Mouse (Mus musculus) hindbrain, embryonic 16.5 days (tissue): Measurements from ENCODE around the gene Pole3. TPM values are rescaled to one million over a fixed set of nuclear protein-coding genes. Genes with fewer than 3 reads are reported as not detected.

Source experiments
- ATAC-seq: fragments of 200-750 bp; cut with Nextera tagmentation; 2 replicates; pipeline ENCODE4 v1.8.0; 2017; ENCODE audit warnings: moderate TSS enrichment, moderate library complexity
- H3K27ac ChIP-seq: fragments of 300-500 bp; sonication (generic); 2 replicates; pipeline ENCODE4 v1.5.1; 2014; ENCODE audit warnings: low read depth, mild to moderate bottlenecking, control low read depth, low read length, moderate library complexity
- H3K27me3 ChIP-seq: fragments of 300-500 bp; sonication (generic); replicated peaks from 2 replicates; pipeline ENCODE4 v1.6.1; 2014; ENCODE audit warnings: low read length; ENCODE audit not compliant: control insufficient read depth, insufficient read depth
- H3K36me3 ChIP-seq: fragments of 300-500 bp; sonication (generic); 2 replicates; pipeline ENCODE4 v1.6.1; 2014; ENCODE audit warnings: mild to moderate bottlenecking, low read length, moderate library complexity, mixed read lengths; ENCODE audit not compliant: control insufficient read depth, insufficient read depth
- H3K4me1 ChIP-seq: fragments of 300-500 bp; sonication (generic); 2 replicates; pipeline ENCODE4 v1.6.1; 2014; ENCODE audit warnings: low read depth, low read length; ENCODE audit not compliant: control insufficient read depth, insufficient read depth
- H3K4me2 ChIP-seq: fragments of 300-500 bp; sonication (generic); 2 replicates; pipeline ENCODE4 v1.6.1; 2014; ENCODE audit warnings: mild to moderate bottlenecking, low read length, control low read depth, moderate library complexity
- H3K4me3 ChIP-seq: fragments of 300-500 bp; sonication (generic); 2 replicates; pipeline ENCODE4 v1.5.1; 2014; ENCODE audit warnings: mild to moderate bottlenecking, low read length, control low read depth, moderate library complexity
- H3K9ac ChIP-seq: fragments of 300-500 bp; sonication (generic); 2 replicates; pipeline ENCODE4 v1.6.1; 2014; ENCODE audit warnings: low read depth, mild to moderate bottlenecking, control low read depth, low read length, moderate library complexity
- H3K9me3 ChIP-seq: fragments of 300-500 bp; sonication (generic); 2 replicates; pipeline ENCODE4 v1.6.1; 2014; ENCODE audit warnings: mild to moderate bottlenecking, low read length, moderate library complexity; ENCODE audit not compliant: control insufficient read depth
- WGBS: fragments of 180-500 bp; shearing (Covaris S2); extraction: QIAGEN DNeasy Blood & Tissue Kit; methylation state at CpG from one replicate; pipeline ENCODE4 v1.1.7; 2014; 5-methylcytosine and 5-hydroxymethylcytosine counted together
- polyA plus RNA-seq: library from polyadenylated mRNA; unstranded; fragments of >200 nt; fragmentation: Nextera tagmentation; extraction: Ambion mirVana; gene quantifications from 2 replicates; pipeline ENCODE4 v1.2.1, GENCODE M21; 2015

Pole3 gene
- polyA plus RNA-seq, 1 experiment from 2014 or later = 61.8 TPM

DNA sequence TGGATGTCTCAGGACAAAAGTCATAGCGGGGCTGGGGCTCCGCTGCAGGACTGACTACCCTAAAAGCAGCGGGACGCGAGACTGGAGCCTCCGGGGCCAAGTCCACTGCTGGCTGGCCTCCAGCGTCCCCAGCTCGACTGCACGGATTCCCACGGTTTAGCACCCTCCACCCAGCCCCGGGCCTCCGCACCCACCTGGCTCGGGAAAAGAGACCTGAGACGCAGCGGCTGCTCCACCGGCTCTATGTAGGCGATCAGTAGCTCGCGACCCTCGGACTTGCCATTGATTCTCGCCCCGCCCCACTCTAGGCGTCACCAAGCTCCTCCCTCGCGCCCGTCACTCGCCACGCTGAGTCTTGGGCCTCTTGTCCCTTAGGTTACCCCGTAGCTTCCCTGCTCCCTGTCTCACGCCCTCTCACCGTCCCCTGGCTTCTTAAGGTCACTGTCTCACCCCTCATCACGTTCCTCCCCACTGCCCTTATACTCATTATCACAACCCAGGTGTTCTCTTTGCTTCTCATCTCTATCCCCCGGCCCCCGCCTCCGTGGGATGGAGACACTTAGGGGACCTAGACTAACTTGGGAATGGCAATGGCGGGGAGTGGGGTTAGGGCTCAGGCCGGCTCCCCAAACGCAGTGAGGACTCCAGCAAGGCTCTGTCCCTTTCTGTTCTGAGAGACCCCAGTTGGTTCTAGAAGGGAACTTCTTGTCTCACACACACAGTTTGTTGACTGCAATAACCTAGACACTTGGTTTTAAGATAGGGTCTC is 22.7 kb downstream of the Pole3 start:
- peaks cover 12% of the 10 kb centered on the region for H3K4me1 ChIP-seq
- peak overlapping the region; percentile 68 for H3K27ac ChIP-seq
- peak; percentile 96 for ATAC-seq
- H3K4me2 ChIP-seq = peak overlapping the region; percentile 77
- no peaks in the 10 kb centered on the region for H3K9me3 ChIP-seq
- peak overlapping the region; percentile 82 for H3K4me3 ChIP-seq
- H3K27me3 ChIP-seq = no peaks in the 10 kb centered on the region
- peaks cover 17% of the 10 kb centered on the region for H3K36me3 ChIP-seq
- H3K9ac ChIP-seq = peak overlapping the region; percentile 88
- 1% methylated on average over 38 of the region's 38 CpGs for WGBS

DNA sequence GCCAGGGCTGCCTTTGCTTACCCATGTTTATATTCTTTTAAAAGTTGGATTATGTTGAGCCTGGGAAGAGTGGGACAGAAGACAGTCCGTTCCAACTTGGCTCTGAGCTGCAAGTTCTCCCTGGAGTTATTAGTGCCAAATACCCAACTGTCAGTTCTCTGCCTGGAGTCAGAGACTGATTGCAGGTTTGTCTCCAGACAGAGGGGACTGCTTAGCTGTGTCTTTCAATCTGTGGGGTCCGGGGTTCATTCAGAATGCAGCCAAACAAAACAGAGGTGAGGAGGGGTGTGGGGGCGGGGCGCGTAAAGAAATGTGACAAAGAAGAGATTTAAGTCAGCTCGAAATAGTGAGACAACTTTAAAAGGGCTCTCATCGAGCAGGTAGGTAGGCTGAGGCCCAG is 23.3 kb downstream of the Pole3 start:
- H3K4me3 ChIP-seq = peak overlapping the region; percentile 82
- peak overlapping the region; percentile 77 for H3K4me2 ChIP-seq
- no peaks in the 10 kb centered on the region for H3K27me3 ChIP-seq
- ATAC-seq = peak; percentile 15
- H3K27ac ChIP-seq = peak overlapping the region; percentile 68
- H3K9me3 ChIP-seq = no peaks in the 10 kb centered on the region
- WGBS = 0% methylated on average over 7 of the region's 7 CpGs
- peaks cover 12% of the 10 kb centered on the region for H3K4me1 ChIP-seq
- peak overlapping the region; percentile 88 for H3K9ac ChIP-seq
- H3K36me3 ChIP-seq = peaks cover 17% of the 10 kb centered on the region

DNA sequence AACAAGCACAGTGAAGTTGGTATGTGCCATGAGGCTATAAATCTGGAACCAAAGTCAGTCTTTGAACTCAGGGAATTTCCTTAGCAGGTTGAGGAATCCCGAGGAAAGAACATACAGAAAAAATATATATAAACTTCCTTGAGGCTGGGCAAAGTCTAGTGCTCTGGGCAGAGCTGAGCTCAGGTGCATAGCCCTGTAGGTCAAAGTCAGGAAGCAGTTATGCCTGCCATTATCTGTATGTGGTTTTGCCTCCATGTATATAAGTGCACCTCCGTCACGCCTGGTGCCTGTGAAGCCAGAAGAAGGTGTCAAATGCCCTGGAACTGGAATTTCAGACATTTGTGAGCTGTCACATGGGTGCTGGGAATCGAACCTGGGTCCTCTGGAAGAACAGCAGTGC is 24.1 kb downstream of the Pole3 start:
- ATAC-seq = no peak
- Histone ChIP-seq H3K4me3 (no peak overlapping the region), H3K27me3 (no peaks in the 10 kb centered on the region), H3K27ac (no peak overlapping the region), H3K9ac (no peak overlapping the region), H3K4me1 (peaks cover 12% of the 10 kb centered on the region), H3K4me2 (no peak overlapping the region), H3K36me3 (peaks cover 17% of the 10 kb centered on the region), H3K9me3 (no peaks in the 10 kb centered on the region)
- 86% methylated on average over 4 of the region's 4 CpGs for WGBS

DNA sequence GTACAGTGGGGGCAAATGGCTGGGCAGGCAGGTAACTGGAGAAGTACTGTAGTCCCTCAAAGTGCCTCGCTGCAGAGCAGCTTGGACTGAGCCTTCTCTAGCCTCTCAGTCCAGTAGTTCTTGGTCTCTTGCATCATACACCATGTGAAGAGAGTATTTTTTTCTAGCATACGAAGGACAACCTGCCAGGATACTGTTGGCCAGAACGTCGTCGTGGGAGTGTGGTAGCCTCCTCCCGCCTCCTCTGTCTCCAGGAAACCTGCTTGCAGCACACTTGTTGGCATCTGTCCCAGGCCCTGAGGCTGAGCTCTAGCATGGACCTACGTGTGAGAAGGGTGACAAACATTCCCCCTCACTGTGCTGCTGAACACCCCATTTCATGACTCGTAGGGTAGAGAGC is 28.1 kb downstream of the Pole3 start:
- Histone ChIP-seq H3K27ac (no peak overlapping the region), H3K9me3 (no peaks in the 10 kb centered on the region), H3K4me3 (no peak overlapping the region), H3K36me3 (peaks cover 17% of the 10 kb centered on the region), H3K27me3 (no peaks in the 10 kb centered on the region), H3K4me1 (peaks cover 10% of the 10 kb centered on the region), H3K9ac (no peak overlapping the region), H3K4me2 (no peak overlapping the region)
- 67% methylated on average over 8 of the region's 8 CpGs for WGBS
- peak; percentile 31; the same call in 1 of the 2 replicates for ATAC-seq

DNA sequence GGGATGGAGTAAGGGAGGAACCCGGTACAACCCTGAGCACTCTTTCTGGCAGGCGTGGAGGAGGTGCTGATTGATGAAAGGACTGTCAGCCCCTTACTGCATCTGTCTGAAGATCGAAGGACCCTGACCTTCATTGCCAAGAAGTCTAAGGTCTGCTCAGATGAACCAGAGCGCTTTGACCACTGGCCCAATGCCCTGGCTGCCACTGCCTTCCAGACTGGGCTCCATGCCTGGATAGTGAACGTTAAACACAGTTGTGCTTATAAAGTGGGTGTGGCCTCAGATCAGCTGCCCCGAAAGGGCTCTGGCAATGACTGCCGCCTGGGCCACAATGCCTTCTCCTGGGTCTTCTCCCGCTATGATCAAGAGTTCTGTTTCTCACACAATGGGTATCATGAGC is 28.9 kb downstream of the Pole3 start:
- Histone ChIP-seq H3K4me1 (peaks cover 3% of the 10 kb centered on the region), H3K9ac (no peak overlapping the region), H3K27ac (no peak overlapping the region), H3K27me3 (no peaks in the 10 kb centered on the region), H3K4me3 (no peak overlapping the region), H3K36me3 (peaks cover 17% of the 10 kb centered on the region), H3K9me3 (no peaks in the 10 kb centered on the region), H3K4me2 (no peak overlapping the region)
- WGBS = 77% methylated on average over 8 of the region's 8 CpGs
- no peak for ATAC-seq

DNA sequence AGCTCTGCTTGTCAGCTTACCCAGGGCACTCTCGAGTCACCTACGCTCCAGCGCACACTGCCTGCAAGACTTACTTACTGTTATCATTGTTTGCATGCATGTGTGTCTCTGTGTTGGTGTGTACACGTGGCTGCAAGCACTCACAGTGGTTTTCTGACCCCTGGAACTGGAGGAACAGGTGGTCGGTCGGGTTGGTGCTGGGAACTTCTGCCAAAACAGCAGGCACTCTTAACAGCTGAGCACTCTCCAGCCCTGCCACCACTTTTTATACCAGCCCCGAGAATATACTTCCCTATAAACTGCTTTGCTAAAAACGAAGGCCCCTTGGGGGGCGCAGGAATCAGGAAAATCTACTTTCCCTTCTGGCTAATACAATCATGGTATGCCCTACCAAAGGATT is 30.6 kb downstream of the Pole3 start:
- ATAC-seq = no peak
- Histone ChIP-seq H3K4me1 (no peaks in the 10 kb centered on the region), H3K27me3 (no peaks in the 10 kb centered on the region), H3K9ac (no peak overlapping the region), H3K9me3 (no peaks in the 10 kb centered on the region), H3K4me2 (no peak overlapping the region), H3K27ac (no peak overlapping the region), H3K36me3 (peaks cover 11% of the 10 kb centered on the region), H3K4me3 (no peak overlapping the region)
- WGBS = 62% methylated on average over 9 of the region's 9 CpGs

DNA sequence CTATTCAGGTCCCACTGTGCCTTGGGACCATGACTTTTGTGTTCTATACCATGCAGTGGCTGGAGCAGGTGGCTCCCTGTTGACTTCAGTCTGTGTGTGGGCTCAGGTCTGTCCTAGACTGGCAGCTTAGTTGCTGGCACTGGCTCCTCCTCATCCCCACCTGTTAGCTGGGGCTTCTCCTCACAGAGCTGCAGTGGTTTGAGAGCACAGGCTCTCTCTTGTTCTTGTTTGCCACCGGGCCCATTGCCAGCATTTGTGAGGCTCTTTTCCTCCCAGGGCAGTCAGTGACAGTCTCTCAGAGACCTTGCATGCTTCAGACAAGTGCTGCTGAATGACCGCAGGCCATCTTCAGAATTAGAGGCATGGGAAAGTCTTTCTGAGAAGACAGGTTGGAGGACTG is 32.2 kb downstream of the Pole3 start:
- H3K36me3 ChIP-seq = peaks cover 1% of the 10 kb centered on the region; the same call in 1 of the 2 replicates
- H3K27me3 ChIP-seq = no peaks in the 10 kb centered on the region
- H3K27ac ChIP-seq = no peak overlapping the region
- no peaks in the 10 kb centered on the region for H3K9me3 ChIP-seq
- no peaks in the 10 kb centered on the region for H3K4me1 ChIP-seq
- H3K9ac ChIP-seq = no peak overlapping the region
- ATAC-seq = no peak
- WGBS = 89% methylated on average over 2 of the region's 2 CpGs
- no peak overlapping the region for H3K4me3 ChIP-seq
- H3K4me2 ChIP-seq = no peak overlapping the region

DNA sequence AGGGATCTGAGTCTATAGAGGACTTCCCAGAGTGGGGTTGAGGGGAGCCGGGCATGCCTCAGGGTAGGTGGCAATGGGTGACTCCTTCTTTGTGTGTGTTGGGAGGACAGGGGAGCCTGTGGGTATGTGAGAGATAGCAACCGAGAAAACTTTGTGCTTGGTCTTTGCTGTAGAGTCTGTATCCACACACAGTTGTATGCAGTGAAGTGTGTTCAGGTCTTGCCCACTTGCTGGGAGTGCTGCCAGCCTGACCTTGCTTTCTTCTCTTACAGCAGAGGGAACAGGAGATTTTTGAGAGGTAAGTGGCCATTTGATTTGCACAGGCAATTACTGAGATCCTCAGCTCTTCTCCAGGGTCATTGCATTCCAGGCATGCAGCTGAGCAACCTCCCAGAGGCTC is 37.0 kb downstream of the Pole3 start:
- H3K4me2 ChIP-seq = no peak overlapping the region
- no peaks in the 10 kb centered on the region for H3K36me3 ChIP-seq
- H3K9me3 ChIP-seq = no peaks in the 10 kb centered on the region
- WGBS = 93% methylated on average over 2 of the region's 2 CpGs
- H3K4me1 ChIP-seq = no peaks in the 10 kb centered on the region
- no peak overlapping the region for H3K4me3 ChIP-seq
- H3K9ac ChIP-seq = no peak overlapping the region
- no peak for ATAC-seq
- no peaks in the 10 kb centered on the region for H3K27me3 ChIP-seq
- no peak overlapping the region for H3K27ac ChIP-seq

DNA sequence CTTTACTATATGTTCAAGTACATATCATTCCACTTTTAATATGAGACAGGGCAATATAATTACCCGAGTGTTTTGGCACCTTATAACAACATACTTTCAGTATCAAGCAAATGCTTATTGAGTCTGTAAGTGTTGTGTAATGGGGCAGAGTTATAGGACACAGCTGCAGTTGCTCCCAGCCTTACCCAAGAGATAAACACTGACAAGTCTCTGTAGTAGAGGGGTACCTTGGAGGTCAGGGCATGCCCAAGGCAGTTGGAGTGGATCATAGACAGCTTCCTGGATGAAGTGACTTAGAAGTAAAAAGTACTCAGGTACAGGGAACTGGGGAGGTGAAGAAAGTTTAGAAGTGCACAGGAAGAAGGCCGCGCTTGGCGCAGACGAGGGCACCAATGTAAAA is 37.7 kb downstream of the Pole3 start:
- no peaks in the 10 kb centered on the region for H3K27me3 ChIP-seq
- H3K9ac ChIP-seq = no peak overlapping the region
- no peaks in the 10 kb centered on the region for H3K4me1 ChIP-seq
- H3K4me3 ChIP-seq = no peak overlapping the region
- no peak overlapping the region for H3K27ac ChIP-seq
- ATAC-seq = no peak
- no peak overlapping the region for H3K4me2 ChIP-seq
- no peaks in the 10 kb centered on the region for H3K9me3 ChIP-seq
- no peaks in the 10 kb centered on the region for H3K36me3 ChIP-seq
- 96% methylated on average over 5 of the region's 5 CpGs for WGBS
